Mouse (Mus musculus): ENCODE data around the gene Gm20431. TPM values are rescaled to one million over a fixed set of nuclear protein-coding genes. Genes with fewer than 3 reads are reported as not detected.
A peak's percentile ranks its signal among the peaks of the same experiment; 100 is the strongest.

The Gm20431 gene
- polyA plus RNA-seq, 1 experiment from 2014 or later = 10.5 TPM

DNA sequence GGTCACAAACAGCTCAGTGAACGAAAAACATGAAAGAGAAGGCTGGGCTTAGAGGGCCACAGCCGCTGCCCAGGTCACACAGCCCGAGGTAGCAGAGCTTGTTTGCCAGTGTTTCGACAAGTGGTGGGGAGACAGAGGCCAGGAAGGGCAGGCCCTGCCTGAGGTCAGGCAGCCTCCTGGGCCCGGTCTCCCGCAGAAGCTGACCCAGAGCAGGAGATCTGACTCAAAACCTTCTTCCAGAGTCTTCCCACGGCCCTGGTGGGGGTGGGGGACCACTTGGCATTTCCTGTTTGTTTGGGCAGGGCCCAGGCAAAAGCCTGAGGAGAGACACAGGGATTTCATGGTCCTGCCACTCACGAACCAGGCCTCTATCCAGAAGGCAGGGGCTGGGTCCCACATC, 75.3 kb downstream of the Gm20431 start:
- no peak overlapping the region for H3K9ac ChIP-seq
- WGBS = 23% methylated on average over 8 of the region's 8 CpGs
- ATAC-seq (replicated peaks) = no peak

GRCm38 (mm10) chr2:167585273-167585672, 76.0 kb downstream of the Gm20431 start:
- ATAC-seq (replicated peaks) = no peak
- no peaks in the 10 kb centered on the region for H3K36me3 ChIP-seq (replicated peaks)
- no peaks in the 10 kb centered on the region for H3K9me3 ChIP-seq
- no peak overlapping the region for H3K9ac ChIP-seq
- WGBS = 95% methylated on average over 2 of the region's 2 CpGs
- no peaks in the 10 kb centered on the region for H3K27me3 ChIP-seq (replicated peaks)
- no peak overlapping the region for H3K27ac ChIP-seq
- no peak overlapping the region for H3K4me2 ChIP-seq
- no peaks in the 10 kb centered on the region for H3K4me1 ChIP-seq
- H3K4me3 ChIP-seq = no peak overlapping the region

More for the DNA sequence above, 75.3 kb downstream of the Gm20431 start:
- Histone ChIP-seq H3K27me3 (replicated peaks) (no peaks in the 10 kb centered on the region), H3K4me3 (no peak overlapping the region), H3K36me3 (replicated peaks) (no peaks in the 10 kb centered on the region), H3K9me3 (no peaks in the 10 kb centered on the region), H3K4me2 (no peak overlapping the region), H3K27ac (no peak overlapping the region), H3K4me1 (no peaks in the 10 kb centered on the region)

DNA sequence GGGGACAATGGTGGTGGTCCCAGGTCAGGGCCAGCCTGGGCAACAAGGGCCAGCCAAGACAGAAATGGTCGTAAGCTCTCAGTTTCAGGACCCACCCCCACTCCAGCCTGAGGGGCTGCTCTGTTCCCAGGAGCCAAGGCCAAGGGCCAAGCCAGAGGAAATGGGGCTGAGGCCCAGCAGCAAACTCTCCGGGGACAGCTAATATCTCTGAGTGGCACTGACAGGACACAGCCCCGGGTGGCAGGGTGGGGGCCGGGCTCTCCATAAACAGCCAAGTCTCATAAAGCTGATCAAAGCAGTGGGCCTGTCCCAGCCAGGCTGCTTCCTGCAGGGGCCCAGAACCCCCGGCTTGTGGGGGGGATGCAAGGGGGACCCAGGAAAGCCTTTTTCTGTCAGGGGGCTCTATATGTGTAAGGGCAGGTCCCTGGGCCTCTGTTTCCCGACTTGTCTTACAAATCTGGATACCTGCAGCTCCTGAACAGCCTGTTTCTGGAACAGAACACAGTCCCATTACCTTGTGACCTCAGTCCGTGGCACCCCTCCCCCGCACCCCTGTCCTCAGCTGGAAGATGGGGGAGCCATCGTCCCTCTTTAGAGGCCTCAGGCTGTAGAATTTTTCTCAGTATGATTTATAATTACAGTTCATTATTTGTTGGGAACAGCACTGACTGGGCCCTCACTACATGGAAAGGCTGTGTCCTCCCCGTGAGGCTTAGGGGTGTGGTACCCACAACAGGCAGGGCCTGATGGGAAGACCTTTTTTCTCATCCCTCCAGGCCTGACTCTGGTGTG, 77.9 kb downstream of the Gm20431 start:
- ATAC-seq (replicated peaks) = no peak
- H3K9me3 ChIP-seq = no peaks in the 10 kb centered on the region
- 50% methylated on average over 10 of the region's 10 CpGs for whole genome bisulfite sequencing

DNA sequence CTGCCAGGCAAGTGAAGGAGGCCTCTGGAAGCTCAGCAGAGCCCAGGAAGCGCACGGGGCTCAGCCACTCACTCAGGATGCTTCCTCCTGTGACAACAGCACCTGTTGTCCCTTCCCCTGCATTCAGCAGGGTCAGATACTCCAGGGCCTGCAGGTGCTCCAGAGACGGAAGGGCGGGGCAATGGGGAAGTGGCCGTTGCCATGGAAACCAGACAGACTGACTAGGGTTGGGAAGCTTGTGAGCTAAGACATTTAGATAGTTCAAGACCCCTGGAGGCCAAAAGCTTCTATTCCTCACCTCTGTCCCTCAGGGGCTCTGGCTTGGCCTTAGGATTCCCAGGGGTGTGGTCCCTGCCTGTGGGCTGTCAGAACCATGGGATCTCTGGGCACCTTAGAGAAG, 82.8 kb downstream of the Gm20431 start:
- no peak for ATAC-seq (replicated peaks)
- no peaks in the 10 kb centered on the region for H3K27me3 ChIP-seq (replicated peaks)
- H3K4me3 ChIP-seq = no peak overlapping the region
- H3K4me1 ChIP-seq = peaks cover 3% of the 10 kb centered on the region; the same call in 1 of the 2 replicates
- no peak overlapping the region for H3K27ac ChIP-seq
- H3K9ac ChIP-seq = no peak overlapping the region
- H3K9me3 ChIP-seq = no peaks in the 10 kb centered on the region
- 48% methylated on average over 5 of the region's 5 CpGs for WGBS
- H3K36me3 ChIP-seq (replicated peaks) = no peaks in the 10 kb centered on the region
- no peak overlapping the region for H3K4me2 ChIP-seq

More for the DNA sequence above, 77.9 kb downstream of the Gm20431 start:
- no peak overlapping the region for H3K9ac ChIP-seq
- no peak overlapping the region for H3K4me2 ChIP-seq
- no peaks in the 10 kb centered on the region for H3K27me3 ChIP-seq (replicated peaks)
- H3K27ac ChIP-seq = no peak overlapping the region
- peaks cover 3% of the 10 kb centered on the region; the same call in 1 of the 2 replicates for H3K4me1 ChIP-seq
- H3K4me3 ChIP-seq = no peak overlapping the region
- H3K36me3 ChIP-seq (replicated peaks) = no peaks in the 10 kb centered on the region

DNA sequence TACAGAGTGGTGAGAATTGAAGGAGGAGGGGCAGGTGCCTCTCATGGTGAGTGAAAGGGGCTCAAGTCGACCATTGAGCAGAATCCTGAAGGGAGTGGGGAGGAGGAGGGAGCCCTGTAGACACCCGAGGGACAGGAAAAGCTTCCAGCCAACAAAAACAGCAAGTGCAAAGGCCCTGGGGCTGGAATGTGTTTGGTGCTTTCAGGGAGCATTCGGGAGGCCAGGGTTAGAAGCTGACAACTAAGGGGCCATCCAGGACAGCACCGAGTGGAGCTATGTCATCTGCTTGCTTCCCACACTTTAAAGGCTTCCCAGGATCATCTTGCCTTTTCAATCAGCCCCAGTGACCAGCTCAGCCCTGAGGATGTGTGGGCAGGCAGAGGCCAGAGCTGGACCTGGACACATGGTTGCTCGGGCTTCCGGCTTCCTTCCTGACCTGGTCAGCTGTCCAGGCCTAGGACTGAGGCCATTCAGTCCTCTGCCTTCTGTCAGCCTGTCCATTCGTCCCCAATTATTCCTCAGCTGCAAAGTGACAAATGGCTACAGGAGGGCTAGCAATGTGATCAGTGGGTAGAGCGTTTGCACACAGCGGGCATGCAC, 84.0 kb downstream of the Gm20431 start:
- Histone ChIP-seq H3K4me2 (no peak overlapping the region), H3K4me1 (peaks cover 3% of the 10 kb centered on the region; the same call in 1 of the 2 replicates), H3K9ac (no peak overlapping the region), H3K9me3 (no peaks in the 10 kb centered on the region), H3K36me3 (replicated peaks) (no peaks in the 10 kb centered on the region), H3K4me3 (no peak overlapping the region), H3K27me3 (replicated peaks) (no peaks in the 10 kb centered on the region), H3K27ac (no peak overlapping the region)
- ATAC-seq (replicated peaks) = no peak
- WGBS = 65% methylated on average over 9 of the region's 9 CpGs

DNA sequence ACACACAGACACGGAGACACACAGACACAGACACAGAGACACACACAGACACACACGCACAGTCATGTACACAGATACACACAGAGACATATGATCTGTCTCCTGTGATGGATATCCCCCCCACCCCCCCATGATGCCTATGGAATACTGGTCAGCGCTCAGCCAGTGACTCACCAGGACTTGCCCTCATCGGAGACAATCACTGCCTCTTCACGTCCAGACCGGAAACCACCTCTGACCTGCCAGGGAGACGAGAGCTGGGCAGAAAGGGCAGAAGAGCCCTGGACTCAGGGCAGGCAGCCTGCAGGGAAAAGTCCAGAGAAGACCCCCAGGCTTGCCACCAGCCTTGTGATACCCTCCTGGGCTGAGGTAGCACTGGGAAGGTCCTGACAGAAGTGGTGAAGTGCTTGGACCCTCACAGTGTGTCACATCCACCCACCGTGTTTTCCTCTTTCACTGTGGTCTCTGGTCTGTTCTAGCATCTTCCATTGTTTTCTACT, 85.1 kb downstream of the Gm20431 start:
- 83% methylated on average over 8 of the region's 8 CpGs for WGBS

DNA sequence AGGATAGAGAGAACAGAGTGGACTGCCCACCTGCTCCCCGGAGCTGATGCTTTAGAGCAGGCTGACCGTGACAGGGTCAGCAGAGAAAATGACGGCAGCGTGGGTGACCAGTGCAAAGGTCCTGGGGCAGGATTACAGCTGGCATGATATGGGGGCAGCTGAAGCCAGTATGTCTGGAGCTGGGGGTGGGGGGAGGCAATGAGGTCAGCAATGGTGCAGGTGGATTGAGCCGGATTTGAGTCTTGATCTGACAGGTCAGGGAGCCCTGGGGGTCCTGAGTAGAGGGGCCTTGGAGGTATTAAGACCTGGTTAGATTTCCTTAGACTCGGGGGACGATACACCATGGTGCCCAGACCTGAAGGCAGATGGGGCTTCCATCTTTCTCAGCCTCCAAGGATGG, 85.7 kb downstream of the Gm20431 start:
- H3K4me1 ChIP-seq = peaks cover 3% of the 10 kb centered on the region; the same call in 1 of the 2 replicates
- no peak overlapping the region for H3K4me3 ChIP-seq
- no peak overlapping the region for H3K27ac ChIP-seq
- H3K4me2 ChIP-seq = no peak overlapping the region
- H3K9me3 ChIP-seq = no peaks in the 10 kb centered on the region
- ATAC-seq (replicated peaks) = no peak
- no peak overlapping the region for H3K9ac ChIP-seq
- WGBS = 85% methylated on average over 7 of the region's 7 CpGs
- no peaks in the 10 kb centered on the region for H3K27me3 ChIP-seq (replicated peaks)
- H3K36me3 ChIP-seq (replicated peaks) = no peaks in the 10 kb centered on the region

More for the DNA sequence above, 85.1 kb downstream of the Gm20431 start:
- Histone ChIP-seq H3K27ac (no peak overlapping the region), H3K36me3 (replicated peaks) (no peaks in the 10 kb centered on the region), H3K4me2 (no peak overlapping the region), H3K4me3 (no peak overlapping the region), H3K27me3 (replicated peaks) (no peaks in the 10 kb centered on the region), H3K9me3 (no peaks in the 10 kb centered on the region), H3K4me1 (peaks cover 3% of the 10 kb centered on the region; the same call in 1 of the 2 replicates), H3K9ac (no peak overlapping the region)
- ATAC-seq (replicated peaks) = no peak

DNA sequence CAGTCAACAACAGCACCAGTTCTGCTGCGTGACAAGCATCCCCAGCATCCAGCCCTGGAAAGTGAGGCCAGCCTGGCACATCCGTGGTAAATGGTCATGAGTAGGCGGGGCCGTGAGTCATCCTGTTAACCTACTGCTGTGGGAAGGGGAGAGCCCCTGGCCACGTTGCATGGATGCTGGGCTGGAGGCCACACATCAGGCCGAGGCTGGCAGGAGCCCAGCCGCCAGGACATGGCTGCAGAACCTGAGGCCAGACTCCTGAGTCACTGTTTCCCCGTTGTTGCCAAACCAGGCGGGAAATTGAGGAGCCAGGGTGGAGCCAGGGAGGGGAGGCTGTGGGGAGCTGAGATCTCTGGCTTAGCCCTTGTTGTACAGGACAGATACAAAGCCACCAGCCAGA, 86.5 kb downstream of the Gm20431 start:
- Histone ChIP-seq H3K4me1 (peaks cover 3% of the 10 kb centered on the region; the same call in 1 of the 2 replicates), H3K4me2 (no peak overlapping the region), H3K9me3 (no peaks in the 10 kb centered on the region), H3K36me3 (replicated peaks) (no peaks in the 10 kb centered on the region), H3K4me3 (no peak overlapping the region), H3K27ac (no peak overlapping the region), H3K9ac (no peak overlapping the region), H3K27me3 (replicated peaks) (no peaks in the 10 kb centered on the region)
- WGBS = 69% methylated on average over 9 of the region's 9 CpGs
- no peak for ATAC-seq (replicated peaks)

GRCm38 (mm10) chr2:167571442-167572220, 89.7 kb downstream of the Gm20431 start:
- Histone ChIP-seq H3K27ac (no peak overlapping the region), H3K9me3 (no peaks in the 10 kb centered on the region), H3K4me2 (no peak overlapping the region), H3K4me3 (no peak overlapping the region), H3K36me3 (replicated peaks) (no peaks in the 10 kb centered on the region), H3K4me1 (no peaks in the 10 kb centered on the region), H3K27me3 (replicated peaks) (no peaks in the 10 kb centered on the region), H3K9ac (no peak overlapping the region)
- WGBS = 91% methylated on average over 18 of the region's 18 CpGs
- no peak for ATAC-seq (replicated peaks)

DNA sequence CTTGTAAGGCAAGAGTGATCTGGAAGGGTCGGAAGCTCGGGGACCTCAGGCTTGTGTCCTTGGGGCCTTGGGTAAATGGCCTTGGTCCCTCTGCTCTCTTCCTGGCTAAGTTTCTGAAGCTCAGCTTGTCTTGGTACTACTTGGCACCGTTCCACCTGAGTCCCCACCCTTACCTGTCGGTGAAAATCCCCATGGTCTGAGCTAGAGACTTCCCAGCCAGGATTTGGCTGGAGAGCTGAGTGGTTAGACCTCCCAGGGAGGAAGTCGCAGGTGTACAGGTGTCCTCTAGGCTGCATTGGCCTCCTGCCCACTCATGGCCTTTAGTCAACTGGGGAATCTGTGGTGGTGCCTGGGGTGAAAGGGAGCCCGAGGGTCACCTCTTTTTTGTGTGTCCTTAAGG, 90.5 kb downstream of the Gm20431 start:
- H3K9ac ChIP-seq = no peak overlapping the region
- peaks cover 2% of the 10 kb centered on the region; the same call in 1 of the 2 replicates for H3K4me1 ChIP-seq
- no peaks in the 10 kb centered on the region for H3K27me3 ChIP-seq (replicated peaks)
- no peak overlapping the region for H3K4me3 ChIP-seq
- no peaks in the 10 kb centered on the region for H3K9me3 ChIP-seq
- no peak overlapping the region for H3K4me2 ChIP-seq
- no peaks in the 10 kb centered on the region for H3K36me3 ChIP-seq (replicated peaks)
- no peak for ATAC-seq (replicated peaks)
- WGBS = 90% methylated on average over 6 of the region's 6 CpGs
- no peak overlapping the region for H3K27ac ChIP-seq

DNA sequence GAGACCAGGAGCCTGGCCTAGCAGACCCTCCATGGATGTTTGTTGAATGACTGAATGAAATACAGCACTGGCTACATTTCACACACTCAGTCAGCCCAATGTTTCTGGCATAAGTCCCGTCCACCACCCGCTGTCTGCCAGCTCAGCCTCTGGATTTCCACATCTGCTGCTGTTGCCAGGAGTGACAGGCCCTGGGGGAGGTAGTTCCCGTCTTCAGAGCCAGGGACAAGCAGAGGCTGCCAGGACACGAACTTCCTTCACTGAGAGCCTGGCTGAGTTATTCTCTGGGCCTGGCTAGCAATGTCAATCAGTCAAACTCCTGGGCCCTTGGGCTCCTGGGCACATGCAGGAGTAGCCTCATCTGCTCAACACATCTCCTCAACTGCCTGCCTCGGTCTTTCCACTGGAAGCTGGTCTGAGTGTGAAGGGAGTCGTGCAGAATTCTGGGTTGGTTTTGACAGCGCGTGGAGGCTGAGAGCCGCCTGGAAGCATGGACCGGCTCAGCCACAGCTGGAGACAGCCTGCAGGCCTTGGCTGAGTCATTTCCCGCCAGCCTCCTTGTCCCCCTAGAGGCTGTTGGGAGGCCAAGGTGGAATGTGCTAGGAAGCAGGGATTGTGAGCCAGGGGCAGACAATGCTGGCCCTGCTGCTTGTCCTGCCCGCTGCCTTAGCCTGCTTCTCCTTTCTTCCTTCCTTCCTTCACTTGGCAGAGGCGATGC, 91.2 kb downstream of the Gm20431 start:
- ATAC-seq (replicated peaks) = no peak
- Histone ChIP-seq H3K4me3 (no peak overlapping the region), H3K9me3 (no peaks in the 10 kb centered on the region), H3K4me1 (peaks cover 5% of the 10 kb centered on the region; the same call in 1 of the 2 replicates), H3K4me2 (no peak overlapping the region), H3K36me3 (replicated peaks) (no peaks in the 10 kb centered on the region), H3K27me3 (replicated peaks) (no peaks in the 10 kb centered on the region), H3K27ac (0 out of 2 replicates have a peak overlapping the region, but pooled peaks have one; percentile 25), H3K9ac (no peak overlapping the region)
- WGBS = 71% methylated on average over 13 of the region's 13 CpGs
